Mouse (Mus musculus) forebrain, embryonic 15.5 days (tissue): ENCODE results near the gene H2-Ob. TPM values are rescaled to one million over a fixed set of nuclear protein-coding genes. Genes with fewer than 3 reads are reported as not detected.

ENCODE experiments used
- ATAC-seq: fragments of 200-750 bp; cut with Nextera tagmentation; replicated peaks from 2 replicates; pipeline ENCODE4 v1.8.0; 2017; ENCODE audit warnings: mild to moderate bottlenecking, moderate TSS enrichment, moderate library complexity
- H3K27ac ChIP-seq: fragments of 300-500 bp; sonication (generic); replicated peaks from 2 replicates; pipeline ENCODE4 v1.5.1; 2015; ENCODE audit warnings: mild to moderate bottlenecking, inconsistent platforms
- H3K27me3 ChIP-seq: fragments of 300-500 bp; sonication (generic); 2 replicates; pipeline ENCODE4 v1.6.1; 2015; ENCODE audit warnings: inconsistent platforms
- H3K36me3 ChIP-seq: fragments of 300-500 bp; sonication (generic); 2 replicates; pipeline ENCODE4 v1.6.1; 2015; ENCODE audit warnings: mild to moderate bottlenecking, inconsistent platforms
- H3K4me1 ChIP-seq: fragments of 300-500 bp; sonication (generic); 2 replicates; pipeline ENCODE4 v1.6.1; 2015; ENCODE audit warnings: inconsistent platforms
- H3K4me2 ChIP-seq: fragments of 300-500 bp; sonication (generic); replicated peaks from 2 replicates; pipeline ENCODE4 v1.6.1; 2015; ENCODE audit warnings: mild to moderate bottlenecking, inconsistent platforms
- H3K4me3 ChIP-seq: fragments of 300-500 bp; sonication (generic); 2 replicates; pipeline ENCODE4 v1.5.1; 2015; ENCODE audit warnings: mild to moderate bottlenecking, inconsistent platforms
- H3K9ac ChIP-seq: fragments of 300-500 bp; sonication (generic); replicated peaks from 2 replicates; pipeline ENCODE4 v1.6.1; 2015; ENCODE audit warnings: mild to moderate bottlenecking, inconsistent platforms
- H3K9me3 ChIP-seq: fragments of 300-500 bp; sonication (generic); 2 replicates; pipeline ENCODE4 v1.6.1; 2016; ENCODE audit warnings: inconsistent platforms
- WGBS: fragments of 180-500 bp; shearing (Covaris S2); methylation state at CpG from one replicate; pipeline ENCODE4 v1.1.7; 2015; ENCODE audit warnings: mixed read lengths; 5-methylcytosine and 5-hydroxymethylcytosine counted together
- polyA plus RNA-seq: library from polyadenylated mRNA; unstranded; fragments of >200 nt; fragmentation: Nextera tagmentation; extraction: Ambion mirVana; gene quantifications from 2 replicates; pipeline ENCODE4 v1.2.1, GENCODE M21; 2015

H2-Ob gene
- polyA plus RNA-seq, 1 experiment from 2014 or later, result not detected

DNA sequence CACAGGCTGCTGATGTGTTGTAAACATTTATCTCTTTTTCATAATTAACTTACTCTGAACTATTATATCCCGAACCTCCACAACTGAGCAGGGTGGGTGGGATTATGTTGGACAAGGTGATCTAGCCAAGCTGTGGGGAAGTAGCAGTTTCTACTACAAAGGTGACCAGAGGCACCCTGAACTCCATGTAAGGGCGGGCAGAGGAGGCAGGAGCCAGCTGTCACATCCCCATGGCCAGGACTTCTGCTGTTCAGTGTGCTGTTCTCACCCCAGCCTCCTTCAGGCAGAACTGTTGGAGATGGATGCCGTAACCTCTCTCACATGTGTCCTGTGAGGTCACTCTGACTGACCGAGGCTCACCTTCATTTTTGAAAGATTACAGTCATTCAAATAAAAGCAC is 31.1 kb downstream of the H2-Ob start:
- Histone ChIP-seq H3K9ac (no peak overlapping the region), H3K4me2 (no peak overlapping the region), H3K4me1 (peaks cover 3% of the 10 kb centered on the region), H3K27ac (no peak overlapping the region), H3K4me3 (no peak overlapping the region), H3K27me3 (peaks cover 3% of the 10 kb centered on the region; the same call in 1 of the 2 replicates), H3K36me3 (no peaks in the 10 kb centered on the region), H3K9me3 (no peaks in the 10 kb centered on the region)
- no peak for ATAC-seq
- WGBS, result 75% methylated on average over 4 of the region's 4 CpGs

DNA sequence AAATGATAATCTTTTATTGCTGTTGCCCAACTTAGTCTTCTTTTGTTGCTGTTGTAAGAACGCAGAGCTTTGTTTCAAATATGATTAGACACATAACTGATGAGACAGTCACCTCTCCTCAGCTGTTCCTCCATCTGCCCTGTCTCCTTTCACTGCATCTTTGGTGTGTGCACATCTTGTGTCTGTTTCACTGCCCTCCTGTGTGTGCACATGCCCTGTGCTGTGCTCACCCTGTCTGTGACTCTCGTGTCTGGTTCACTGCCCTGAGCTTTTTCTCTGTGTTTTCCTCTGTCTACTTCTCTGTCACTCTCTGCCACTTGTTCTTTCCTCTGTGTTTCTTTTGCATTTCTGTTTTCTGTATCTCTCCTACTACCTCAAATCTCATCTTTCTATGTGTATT is 31.5 kb downstream of the H2-Ob start:
- Histone ChIP-seq H3K4me3 (no peak overlapping the region), H3K4me2 (no peak overlapping the region), H3K9me3 (no peaks in the 10 kb centered on the region), H3K27ac (no peak overlapping the region), H3K27me3 (no peaks in the 10 kb centered on the region), H3K9ac (no peak overlapping the region), H3K4me1 (no peaks in the 10 kb centered on the region), H3K36me3 (no peaks in the 10 kb centered on the region)
- no peak for ATAC-seq
- 81% methylated on average over 2 of the region's 2 CpGs for WGBS

DNA sequence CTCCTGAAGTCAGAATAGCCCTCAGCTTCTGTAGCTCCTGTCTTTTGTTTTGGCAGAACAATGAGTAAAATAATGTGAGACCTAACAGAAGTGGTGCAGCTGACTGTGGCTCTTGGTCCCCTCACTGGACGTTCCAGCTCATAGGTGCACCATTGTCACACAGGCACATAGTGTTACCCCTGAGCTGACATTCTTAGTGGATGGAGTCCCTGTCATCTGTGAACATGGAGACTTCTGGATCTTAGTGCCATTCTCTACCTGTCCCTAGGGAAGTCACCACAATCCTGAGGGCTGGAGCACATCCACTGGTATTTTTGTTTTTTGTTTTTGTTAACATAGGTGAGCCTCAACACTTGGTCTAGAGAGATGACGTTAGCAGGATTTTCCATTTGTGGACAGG is 32.2 kb downstream of the H2-Ob start:
- Histone ChIP-seq H3K36me3 (no peaks in the 10 kb centered on the region), H3K27ac (no peak overlapping the region), H3K9me3 (no peaks in the 10 kb centered on the region), H3K4me1 (no peaks in the 10 kb centered on the region), H3K27me3 (no peaks in the 10 kb centered on the region), H3K9ac (no peak overlapping the region), H3K4me3 (no peak overlapping the region), H3K4me2 (no peak overlapping the region)
- ATAC-seq, result no peak
- 73% methylated on average over 2 of the region's 2 CpGs for WGBS

DNA sequence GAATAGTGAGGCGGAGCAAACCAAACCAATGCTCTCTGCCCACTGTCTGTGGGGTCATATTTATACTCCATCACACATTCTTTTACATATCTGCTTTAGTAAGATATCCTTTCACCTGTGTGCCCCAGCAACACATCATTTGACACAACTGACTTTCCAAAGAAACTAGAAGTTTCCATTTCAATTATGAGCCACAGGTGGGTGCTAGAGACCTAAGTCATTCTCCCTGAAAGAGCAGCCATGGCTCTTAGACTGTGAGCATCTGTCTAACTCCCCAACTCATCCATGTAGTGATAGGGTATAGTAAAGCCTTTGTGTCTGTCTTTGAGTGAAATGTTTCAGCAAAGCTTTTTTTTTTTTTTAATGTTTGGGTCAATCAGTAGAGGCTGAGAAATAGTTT is 33.4 kb downstream of the H2-Ob start:
- Histone ChIP-seq H3K4me1 (no peaks in the 10 kb centered on the region), H3K4me2 (no peak overlapping the region), H3K9me3 (no peaks in the 10 kb centered on the region), H3K9ac (no peak overlapping the region), H3K36me3 (no peaks in the 10 kb centered on the region), H3K27me3 (no peaks in the 10 kb centered on the region), H3K4me3 (no peak overlapping the region), H3K27ac (no peak overlapping the region)
- no peak for ATAC-seq
- 93% methylated on average over 1 of the region's 1 CpGs for WGBS

DNA sequence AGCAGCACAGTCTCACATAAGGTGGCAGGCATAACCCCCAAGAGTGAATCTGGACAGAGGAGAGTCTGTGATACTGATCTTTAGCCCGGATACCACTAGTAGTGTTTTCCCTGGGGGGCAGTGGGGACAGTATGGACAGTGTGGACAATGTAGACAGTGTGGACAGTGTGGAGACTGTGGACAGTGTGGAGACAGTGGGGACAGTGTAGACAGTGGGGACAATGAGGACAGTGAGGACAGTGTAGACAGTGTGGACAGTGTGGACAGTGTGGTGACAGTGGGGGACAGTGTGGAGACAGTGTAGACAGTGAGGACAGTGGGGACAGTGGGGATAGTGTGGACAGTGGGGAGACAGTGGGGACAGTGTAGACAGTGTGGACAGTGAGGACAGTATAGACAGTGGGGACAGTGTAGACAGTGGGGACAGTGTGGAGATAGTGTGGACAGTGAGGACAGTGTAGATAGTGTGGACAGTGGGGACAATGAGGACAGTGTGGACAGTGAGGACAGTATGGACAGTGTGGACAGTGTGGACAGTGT is 41.9 kb downstream of the H2-Ob start:
- 81% methylated on average over 1 of the region's 1 CpGs for WGBS
- no peaks in the 10 kb centered on the region for H3K4me1 ChIP-seq
- H3K4me2 ChIP-seq, result no peak overlapping the region
- no peaks in the 10 kb centered on the region for H3K36me3 ChIP-seq
- ATAC-seq, result no peak
- H3K27ac ChIP-seq, result no peak overlapping the region
- no peak overlapping the region for H3K4me3 ChIP-seq
- no peak overlapping the region for H3K9ac ChIP-seq
- no peaks in the 10 kb centered on the region for H3K27me3 ChIP-seq
- H3K9me3 ChIP-seq, result no peaks in the 10 kb centered on the region

DNA sequence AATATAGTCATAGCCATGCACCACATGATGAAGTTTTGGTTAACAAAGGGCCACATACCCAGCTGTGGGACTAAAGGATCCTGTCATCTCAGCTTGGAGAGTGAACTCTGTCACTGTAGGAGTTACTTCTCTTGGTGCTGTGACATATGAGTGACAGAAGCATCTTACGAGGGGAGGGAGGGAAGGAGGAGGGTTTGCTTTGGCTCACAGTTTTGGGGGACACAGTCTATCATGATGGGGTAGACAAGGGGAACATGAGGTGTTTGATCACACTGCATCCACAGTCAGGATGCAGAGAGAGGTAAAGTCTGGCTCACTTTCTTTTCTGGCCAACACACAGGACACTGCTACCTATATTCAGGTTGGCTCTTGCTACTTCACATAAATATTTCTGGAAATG is 43.1 kb downstream of the H2-Ob start:
- H3K27ac ChIP-seq, result no peak overlapping the region
- WGBS, result 76% methylated on average over 1 of the region's 1 CpGs
- H3K4me3 ChIP-seq, result no peak overlapping the region
- no peaks in the 10 kb centered on the region for H3K27me3 ChIP-seq
- no peaks in the 10 kb centered on the region for H3K9me3 ChIP-seq
- no peak overlapping the region for H3K4me2 ChIP-seq
- H3K4me1 ChIP-seq, result no peaks in the 10 kb centered on the region
- no peak for ATAC-seq
- H3K9ac ChIP-seq, result no peak overlapping the region
- H3K36me3 ChIP-seq, result no peaks in the 10 kb centered on the region

DNA sequence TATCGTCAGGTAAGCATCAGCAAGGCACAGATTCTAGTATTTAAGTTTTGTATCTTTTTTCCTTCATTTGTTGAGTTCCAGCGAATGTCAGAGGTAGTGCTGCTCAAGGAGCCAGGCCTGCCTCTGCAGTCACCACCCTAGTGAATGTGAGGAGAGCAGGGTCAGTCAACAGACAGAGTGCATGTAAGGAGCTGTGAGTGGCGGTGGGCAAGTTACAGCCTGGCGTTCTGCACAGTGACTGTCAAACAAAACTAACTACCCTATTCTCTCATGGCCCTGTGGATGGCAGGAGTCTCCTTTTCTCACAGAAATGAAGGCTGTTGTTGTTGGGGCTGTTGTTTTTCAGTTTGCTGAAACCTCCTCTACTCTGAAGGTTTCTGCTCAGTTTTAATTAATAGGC is 46.7 kb downstream of the H2-Ob start:
- H3K9ac ChIP-seq, result no peak overlapping the region

DNA sequence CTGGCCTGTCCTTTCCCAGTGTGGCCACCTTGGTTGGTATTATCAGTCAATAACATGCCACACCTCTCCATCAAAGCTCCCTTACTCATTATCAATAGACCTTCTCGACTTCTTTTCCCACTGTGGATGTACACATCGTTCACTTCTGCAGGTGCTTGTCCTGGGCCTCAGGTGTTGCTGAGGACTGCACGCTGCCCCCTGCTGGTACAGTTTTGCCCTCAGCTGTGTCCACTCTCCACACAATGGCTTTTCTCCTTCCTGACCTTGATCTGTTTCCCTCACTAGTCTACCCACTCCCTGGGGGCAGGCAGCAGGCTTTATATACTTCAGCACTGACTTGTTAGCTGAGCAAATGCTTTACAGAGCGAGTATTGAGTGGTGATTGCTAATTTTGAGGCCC is 47.1 kb downstream of the H2-Ob start:
- ATAC-seq, result no peak
- H3K9ac ChIP-seq, result no peak overlapping the region
- H3K36me3 ChIP-seq, result no peaks in the 10 kb centered on the region
- H3K9me3 ChIP-seq, result no peaks in the 10 kb centered on the region
- H3K4me3 ChIP-seq, result no peak overlapping the region
- no peaks in the 10 kb centered on the region for H3K4me1 ChIP-seq
- H3K27me3 ChIP-seq, result no peaks in the 10 kb centered on the region
- 41% methylated on average over 4 of the region's 4 CpGs for WGBS
- no peak overlapping the region for H3K27ac ChIP-seq
- H3K4me2 ChIP-seq, result no peak overlapping the region

More for the DNA sequence above, 46.7 kb downstream of the H2-Ob start:
- Histone ChIP-seq H3K27ac (no peak overlapping the region), H3K4me1 (no peaks in the 10 kb centered on the region), H3K36me3 (no peaks in the 10 kb centered on the region), H3K4me3 (no peak overlapping the region), H3K9me3 (no peaks in the 10 kb centered on the region), H3K27me3 (no peaks in the 10 kb centered on the region), H3K4me2 (no peak overlapping the region)
- ATAC-seq, result no peak
- 78% methylated on average over 4 of the region's 4 CpGs for WGBS

DNA sequence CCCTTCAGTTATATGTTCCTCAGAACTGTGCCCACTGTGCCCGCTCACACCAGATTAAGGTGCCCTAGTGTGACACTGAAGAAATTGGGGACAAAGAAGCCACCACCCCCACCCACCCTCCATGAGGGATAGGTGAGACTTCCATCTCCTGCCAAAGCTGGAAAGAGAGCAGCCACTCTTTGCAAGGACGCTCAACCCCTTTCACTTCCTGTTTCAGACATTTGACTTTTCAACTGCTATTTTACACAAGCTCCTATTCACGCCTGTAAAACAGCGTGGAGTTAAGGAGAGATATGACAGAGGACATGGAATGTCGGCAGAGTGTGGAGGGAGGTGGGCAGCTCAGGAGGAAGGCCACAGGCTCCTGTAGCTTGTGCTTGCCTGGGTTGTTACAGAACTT is 47.8 kb downstream of the H2-Ob start:
- Histone ChIP-seq H3K9ac (no peak overlapping the region), H3K27ac (no peak overlapping the region), H3K4me3 (no peak overlapping the region), H3K36me3 (no peaks in the 10 kb centered on the region), H3K4me1 (no peaks in the 10 kb centered on the region), H3K9me3 (no peaks in the 10 kb centered on the region), H3K27me3 (no peaks in the 10 kb centered on the region), H3K4me2 (no peak overlapping the region)
- WGBS, result 79% methylated on average over 5 of the region's 5 CpGs
- ATAC-seq, result no peak

DNA sequence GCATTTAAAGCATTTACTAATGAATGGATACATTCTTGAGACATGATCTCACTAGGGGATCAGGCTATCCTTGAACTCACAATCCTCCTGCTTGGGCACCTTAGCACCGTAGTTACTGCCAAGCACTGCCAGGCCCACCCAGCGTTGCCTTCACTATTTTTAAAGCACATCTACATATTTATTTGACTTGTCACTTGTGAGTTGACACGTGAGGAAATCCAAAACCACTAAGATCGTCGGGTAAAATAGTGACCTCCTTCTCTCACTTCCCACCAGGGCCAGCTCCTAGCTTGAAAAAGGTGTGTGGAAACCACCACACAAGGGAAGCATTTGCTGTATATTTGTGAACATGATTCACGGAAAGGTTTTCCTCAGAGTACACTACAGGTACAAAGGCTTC is 48.3 kb downstream of the H2-Ob start:
- H3K4me1 ChIP-seq, result no peaks in the 10 kb centered on the region
- H3K4me3 ChIP-seq, result no peak overlapping the region
- no peak for ATAC-seq
- H3K36me3 ChIP-seq, result no peaks in the 10 kb centered on the region
- H3K4me2 ChIP-seq, result no peak overlapping the region
- no peaks in the 10 kb centered on the region for H3K9me3 ChIP-seq
- H3K27ac ChIP-seq, result no peak overlapping the region
- WGBS, result 71% methylated on average over 6 of the region's 6 CpGs
- H3K27me3 ChIP-seq, result no peaks in the 10 kb centered on the region
- no peak overlapping the region for H3K9ac ChIP-seq

DNA sequence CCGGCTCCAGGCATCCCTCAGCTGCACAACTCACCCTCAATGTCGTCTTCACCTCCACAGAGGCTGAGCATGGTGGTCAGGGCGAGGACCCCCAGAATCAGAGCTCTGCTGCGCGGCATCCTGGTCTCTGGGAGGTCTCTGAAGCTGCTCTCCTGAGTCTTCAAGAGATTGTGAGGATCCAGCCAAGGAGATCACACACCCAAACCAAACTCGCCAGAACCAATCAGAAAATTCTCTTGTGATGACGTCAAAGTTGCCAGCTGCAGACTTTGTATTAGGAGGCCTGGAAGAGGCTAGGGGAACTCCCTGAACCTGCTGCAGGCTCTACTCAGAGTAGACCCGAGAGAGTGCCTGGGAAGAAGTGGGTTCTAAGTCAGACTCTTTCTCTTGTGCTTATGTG is 48.9 kb downstream of the H2-Ob start, which contains the start of gene H2-Aa:
Gene H2-Aa, minus strand, starts transcription at position 176 of the 400 bp plus-strand sequence.
- no peak for ATAC-seq
- no peak within 1 kb of the TSS for H3K9ac ChIP-seq
- no peak within 1 kb of the TSS for H3K27ac ChIP-seq
- H3K9me3 ChIP-seq, result no peaks in the 10 kb centered on the region
- no peak within 1 kb of the TSS for H3K4me2 ChIP-seq
- no peaks in the 10 kb centered on the region for H3K36me3 ChIP-seq
- WGBS, result 15% methylated on average over 8 of the region's 8 CpGs
- H3K27me3 ChIP-seq, result no peaks in the 10 kb centered on the region
- no peak within 1 kb of the TSS for H3K4me3 ChIP-seq
- no peaks in the 10 kb centered on the region for H3K4me1 ChIP-seq

DNA sequence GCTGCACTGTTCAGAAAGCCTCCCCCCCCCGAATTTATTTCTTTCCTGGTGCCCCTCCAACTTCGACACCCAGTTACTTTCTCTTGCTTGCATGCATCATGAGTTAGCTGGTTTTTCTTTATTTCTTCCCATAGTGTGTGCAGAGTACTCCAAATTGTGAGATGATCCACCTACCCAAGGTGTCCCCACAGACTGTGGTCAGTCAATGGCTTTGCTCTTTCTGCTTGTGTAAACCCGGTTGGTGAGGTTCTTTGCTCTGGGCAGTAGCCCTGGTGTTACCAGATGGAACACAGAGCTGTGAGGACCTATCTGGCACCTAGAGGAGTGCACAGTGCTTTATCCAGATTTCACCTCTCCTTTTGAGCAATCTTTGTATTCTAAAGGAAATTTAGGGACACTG is 49.4 kb downstream of the H2-Ob start:
- H3K4me3 ChIP-seq, result no peak overlapping the region
- no peaks in the 10 kb centered on the region for H3K27me3 ChIP-seq
- WGBS, result 81% methylated on average over 3 of the region's 3 CpGs
- ATAC-seq, result no peak
- H3K36me3 ChIP-seq, result no peaks in the 10 kb centered on the region
- no peak overlapping the region for H3K27ac ChIP-seq
- H3K9ac ChIP-seq, result no peak overlapping the region
- no peaks in the 10 kb centered on the region for H3K4me1 ChIP-seq
- H3K4me2 ChIP-seq, result no peak overlapping the region
- H3K9me3 ChIP-seq, result no peaks in the 10 kb centered on the region

DNA sequence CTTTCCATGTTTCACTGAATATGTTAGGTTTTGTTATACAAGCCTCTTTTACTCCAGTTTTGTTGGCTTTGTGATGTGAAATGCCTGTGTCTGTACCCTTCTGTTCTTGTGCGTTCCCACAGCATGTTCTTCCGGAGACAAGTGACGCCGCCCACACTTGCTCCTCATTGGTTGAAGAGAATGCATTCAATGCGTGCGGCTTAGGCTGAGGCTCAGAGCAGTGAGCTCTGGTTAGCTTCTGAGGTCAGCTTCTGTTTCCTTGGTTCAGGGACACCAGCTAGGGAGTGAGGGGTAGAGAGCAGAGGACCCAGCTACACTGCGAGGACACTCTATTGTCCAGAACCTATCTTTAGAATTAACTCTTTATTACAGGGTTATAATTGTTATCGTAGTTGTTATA is 52.9 kb downstream of the H2-Ob start:
- Histone ChIP-seq H3K36me3 (no peaks in the 10 kb centered on the region), H3K4me3 (no peak overlapping the region), H3K4me2 (no peak overlapping the region), H3K9me3 (no peaks in the 10 kb centered on the region), H3K4me1 (no peaks in the 10 kb centered on the region; the same call in 1 of the 2 replicates), H3K27me3 (no peaks in the 10 kb centered on the region), H3K9ac (no peak overlapping the region), H3K27ac (no peak overlapping the region)
- WGBS, result 12% methylated on average over 8 of the region's 8 CpGs
- ATAC-seq, result peak; percentile 90
